Mouse (Mus musculus) myocyte (in vitro differentiated cells): ENCODE results near the gene Acot6. TPM values are rescaled to one million over a fixed set of nuclear protein-coding genes. Genes with fewer than 3 reads are reported as not detected.

Experiments used
- H3K27me3 ChIP-seq: one replicate; pipeline ENCODE4 v1.6.1; 2011; ENCODE audit not compliant: control insufficient read depth, insufficient read depth, insufficient read length
- H3K36me3 ChIP-seq: one replicate; pipeline ENCODE4 v1.6.1; 2011; ENCODE audit not compliant: control insufficient read depth, insufficient read depth
- H3K4me2 ChIP-seq: one replicate; pipeline ENCODE4 v1.6.1; 2011; ENCODE audit warnings: low read depth, control low read depth
- H3K4me3 ChIP-seq: one replicate; pipeline ENCODE4 v1.5.1; 2011; ENCODE audit warnings: mild to moderate bottlenecking, control low read depth, moderate library complexity
- H3K79me2 ChIP-seq: one replicate; pipeline ENCODE4 v1.6.1; 2011; ENCODE audit not compliant: control insufficient read depth, insufficient read depth
- H3ac ChIP-seq: one replicate; pipeline ENCODE4 v1.6.1; 2011; ENCODE audit not compliant: control insufficient read depth, insufficient read length
- CEBPB ChIP-seq: IDR thresholded peaks from 2 replicates; pipeline ENCODE4 v1.6.1; 2011; ENCODE audit warnings: mild to moderate bottlenecking, moderate library complexity; ENCODE audit not compliant: poor library complexity, insufficient read depth, severe bottlenecking
- E2F4 ChIP-seq: IDR thresholded peaks from one replicate; pipeline ENCODE4 v1.6.1; 2011; ENCODE audit warnings: mild to moderate bottlenecking, control low read depth, moderate library complexity; ENCODE audit not compliant: insufficient read depth
- MAX ChIP-seq: IDR thresholded peaks from one replicate; pipeline ENCODE4 v1.6.1; 2011; ENCODE audit warnings: low read depth, mild to moderate bottlenecking, control low read depth
- MYOD1 ChIP-seq, 3 experiments: IDR thresholded peaks; one replicate each; pipeline ENCODE4 v1.6.1; 2011; ENCODE audit warnings: control low read depth in 2 of 3, low read depth in 2 of 3, mild to moderate bottlenecking in 2 of 3, moderate library complexity in 1 of 3; ENCODE audit not compliant: insufficient read length in 2 of 3, control insufficient read depth in 1 of 3
- MYOG ChIP-seq, 3 experiments: IDR thresholded peaks; one replicate each; pipeline ENCODE4 v1.6.1; 2011; ENCODE audit warnings: control low read depth in 2 of 3, low read depth in 2 of 3, mild to moderate bottlenecking in 2 of 3; ENCODE audit not compliant: insufficient read length in 2 of 3, control insufficient read depth in 1 of 3, insufficient read depth in 1 of 3
- POLR2A ChIP-seq: IDR thresholded peaks from one replicate; pipeline ENCODE4 v1.6.1; 2011; ENCODE audit warnings: low read depth, mild to moderate bottlenecking, control low read depth, moderate library complexity; ENCODE audit not compliant: insufficient read length
- POLR2AphosphoS2 ChIP-seq: IDR thresholded peaks from one replicate; pipeline ENCODE4 v1.6.1; 2011; ENCODE audit warnings: low read depth, control low read depth; ENCODE audit not compliant: insufficient read length
- REST ChIP-seq: IDR thresholded peaks from one replicate; pipeline ENCODE4 v1.6.1; 2011; ENCODE audit warnings: mild to moderate bottlenecking, control low read depth, moderate library complexity; ENCODE audit not compliant: insufficient read depth, insufficient read length
- SRF ChIP-seq: IDR thresholded peaks from one replicate; pipeline ENCODE4 v1.6.1; 2011; ENCODE audit warnings: low read depth; ENCODE audit not compliant: control insufficient read depth, insufficient read length
- TCF12 ChIP-seq: IDR thresholded peaks from one replicate; pipeline ENCODE4 v1.6.1; 2011; ENCODE audit warnings: mild to moderate bottlenecking, control low read depth; ENCODE audit not compliant: poor library complexity, insufficient read depth, severe bottlenecking
- TCF3 ChIP-seq: IDR thresholded peaks from one replicate; pipeline ENCODE4 v1.6.1; 2011; ENCODE audit warnings: low read depth, control low read depth; ENCODE audit not compliant: insufficient read length
- USF1 ChIP-seq: IDR thresholded peaks from one replicate; pipeline ENCODE4 v1.6.1; 2011; ENCODE audit warnings: low read depth, mild to moderate bottlenecking, control low read depth, moderate library complexity
- polyA plus RNA-seq: library from polyadenylated mRNA; unstranded; fragments of >200 nt; fragmentation: generic; extraction: Trizol; gene quantifications from one replicate; pipeline ENCODE4 v1.2.1, GENCODE M21; 2012; ENCODE audit warnings: missing spikeins

The Acot6 gene
- polyA plus RNA-seq, 1 experiment: 1.2 TPM

DNA sequence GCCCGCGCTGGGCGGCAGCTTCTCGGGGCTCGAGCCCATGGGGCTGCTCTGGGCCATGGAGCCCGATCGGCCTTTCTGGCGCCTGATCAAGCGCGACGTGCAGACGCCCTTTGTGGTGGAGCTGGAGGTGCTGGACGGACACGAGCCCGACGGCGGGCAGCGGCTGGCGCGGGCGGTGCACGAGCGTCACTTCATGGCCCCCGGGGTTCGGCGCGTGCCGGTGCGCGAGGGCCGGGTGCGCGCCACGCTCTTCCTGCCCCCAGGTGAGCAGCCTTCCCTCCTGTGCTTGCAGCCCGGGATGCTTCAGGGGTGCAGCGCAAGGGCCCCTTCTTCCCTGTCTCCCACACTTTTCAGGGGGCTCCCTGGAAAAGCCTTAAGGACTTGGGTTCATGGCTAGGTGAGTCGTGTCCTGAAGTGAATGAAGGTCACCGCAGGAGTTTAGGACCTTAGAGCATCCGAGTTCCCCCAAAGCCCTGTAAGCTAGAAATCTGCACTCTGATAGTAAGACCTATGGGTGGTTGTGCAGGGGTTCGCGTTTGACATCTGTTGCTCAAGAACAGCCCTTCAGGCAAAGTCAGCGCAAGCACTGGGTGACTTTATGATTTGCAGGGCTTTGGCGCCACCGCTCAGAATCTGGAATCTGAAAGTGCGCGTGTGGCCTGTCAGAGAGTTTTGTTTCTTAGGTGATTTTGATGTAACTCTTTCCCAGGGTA is 46.6 kb upstream of the Acot6 start:
- Histone ChIP-seq H3K4me3 (no peak overlapping the region), H3K36me3 (no peaks in the 10 kb centered on the region), H3ac (no peak overlapping the region), H3K4me2 (no peak overlapping the region), H3K79me2 (no peaks in the 10 kb centered on the region), H3K27me3 (no peaks in the 10 kb centered on the region)
- no peak for TF ChIP-seq POLR2A

- Histone ChIP-seq H3K27me3 (peaks cover 6% of the 10 kb centered on the region), H3K4me3 (no peak overlapping the region), H3K4me2 (no peak overlapping the region), H3K36me3 (no peaks in the 10 kb centered on the region), H3ac (no peak overlapping the region), H3K79me2 (no peaks in the 10 kb centered on the region)
- TF ChIP-seq CEBPB (no peak), MAX (no peak), POLR2A (no peak), TCF12 (no peak), SRF (no peak)
Observed at GRCm38 (mm10) chr12:84060946-84061345, 39.5 kb upstream of the Acot6 start.

DNA sequence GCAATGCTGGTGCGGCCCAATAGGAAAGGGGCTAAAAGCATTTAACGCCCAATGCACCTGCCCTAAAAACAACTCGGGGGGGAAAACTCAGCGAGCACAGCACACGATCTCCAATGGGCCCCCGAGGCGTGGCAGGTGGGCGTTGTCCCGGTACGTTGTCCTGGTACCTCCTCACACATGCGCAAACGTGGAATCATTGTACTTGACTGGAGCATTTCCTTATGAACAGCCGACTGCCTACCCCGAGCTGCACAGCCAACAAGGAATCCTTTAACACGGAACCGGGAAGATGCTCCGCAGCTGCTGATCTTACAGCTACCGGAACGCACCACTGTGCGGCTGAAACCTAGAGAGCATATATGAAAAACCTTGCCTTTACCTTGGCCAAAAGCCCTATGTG is 38.1 kb upstream of the Acot6 start:
- no peak for TF ChIP-seq REST
- no peak for TF ChIP-seq E2F4
- TF ChIP-seq USF1: no peak
- no peak for TF ChIP-seq POLR2A
- TF ChIP-seq MYOD1 (IDR thresholded peaks at IDR 0.05; ENCODE audit: control insufficient read depth in 1 of 3, insufficient read length in 2 of 3, low read depth in 2 of 3): no peak
- no peak for TF ChIP-seq POLR2AphosphoS2
- no peak for TF ChIP-seq CEBPB
- TF ChIP-seq MAX: no peak
- no peak for TF ChIP-seq SRF
- no peak for TF ChIP-seq MYOG (IDR thresholded peaks at IDR 0.05; ENCODE audit: control insufficient read depth in 1 of 3, insufficient read depth in 1 of 3, insufficient read length in 2 of 3, low read depth in 2 of 3)
- TF ChIP-seq TCF3: no peak
- no peak for TF ChIP-seq TCF12
- Histone ChIP-seq H3K27me3 (peaks cover 11% of the 10 kb centered on the region), H3K79me2 (no peaks in the 10 kb centered on the region)

DNA sequence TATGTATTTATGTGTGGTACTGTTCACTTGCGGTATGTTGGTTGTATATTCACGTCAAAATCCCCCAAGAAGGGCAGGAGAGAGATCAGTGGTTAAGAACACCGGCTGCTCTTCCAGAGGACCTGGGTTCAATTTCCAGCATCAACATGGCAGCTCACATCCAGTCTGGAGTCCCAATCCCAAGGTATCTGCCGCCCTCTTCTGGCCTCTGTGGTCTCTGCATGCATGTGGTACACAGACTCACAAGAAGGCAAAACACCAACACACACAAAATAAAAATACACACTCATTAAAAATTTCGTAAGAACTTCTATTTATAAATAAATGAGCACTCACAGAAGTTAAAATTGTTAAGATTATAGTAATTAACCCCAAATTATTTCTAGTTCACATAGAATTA is 37.2 kb upstream of the Acot6 start:
- H3K4me3 ChIP-seq: no peak overlapping the region
- no peak overlapping the region for H3K4me2 ChIP-seq
- H3ac ChIP-seq: no peak overlapping the region
- no peak for TF ChIP-seq TCF3
- TF ChIP-seq MYOD1 (IDR thresholded peaks at IDR 0.05; ENCODE audit: control insufficient read depth in 1 of 3, insufficient read length in 2 of 3, low read depth in 2 of 3): no peak
- TF ChIP-seq REST: no peak
- no peak for TF ChIP-seq POLR2A
- peaks cover 16% of the 10 kb centered on the region for H3K27me3 ChIP-seq
- no peaks in the 10 kb centered on the region for H3K79me2 ChIP-seq
- no peaks in the 10 kb centered on the region for H3K36me3 ChIP-seq

More for the DNA sequence above, 38.1 kb upstream of the Acot6 start:
- Histone ChIP-seq H3K4me3 (no peak overlapping the region), H3K4me2 (no peak overlapping the region), H3K36me3 (no peaks in the 10 kb centered on the region), H3ac (no peak overlapping the region)

DNA sequence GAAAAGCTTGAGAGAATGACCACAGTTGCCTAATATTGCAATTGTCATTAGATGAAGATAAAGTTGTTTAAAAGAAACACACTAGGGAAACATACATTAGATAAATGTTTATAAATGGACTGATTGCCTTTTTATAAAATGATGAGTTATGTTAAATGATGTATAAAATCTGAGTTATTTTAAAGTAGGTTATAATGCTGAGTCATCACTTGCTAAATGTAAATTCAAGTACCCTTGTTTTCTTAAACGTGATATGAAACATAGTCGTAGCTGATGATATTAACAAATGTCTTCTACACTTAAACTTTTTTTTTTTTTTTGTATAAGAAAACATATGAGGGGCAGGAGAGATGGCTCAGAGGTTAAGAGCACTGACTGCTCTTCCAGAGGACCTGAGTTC is 36.6 kb upstream of the Acot6 start:
- Histone ChIP-seq H3ac (no peak overlapping the region), H3K27me3 (peaks cover 22% of the 10 kb centered on the region), H3K4me3 (no peak overlapping the region), H3K4me2 (no peak overlapping the region), H3K36me3 (no peaks in the 10 kb centered on the region), H3K79me2 (no peaks in the 10 kb centered on the region)
- TF ChIP-seq POLR2AphosphoS2: no peak
- no peak for TF ChIP-seq E2F4
- no peak for TF ChIP-seq SRF
- no peak for TF ChIP-seq TCF12
- no peak for TF ChIP-seq MAX
- TF ChIP-seq TCF3: no peak
- no peak for TF ChIP-seq POLR2A
- TF ChIP-seq CEBPB: no peak
- TF ChIP-seq MYOG (IDR thresholded peaks at IDR 0.05; ENCODE audit: control insufficient read depth in 1 of 3, insufficient read depth in 1 of 3, insufficient read length in 2 of 3, low read depth in 2 of 3): no peak
- no peak for TF ChIP-seq MYOD1 (IDR thresholded peaks at IDR 0.05; ENCODE audit: control insufficient read depth in 1 of 3, insufficient read length in 2 of 3, low read depth in 2 of 3)
- no peak for TF ChIP-seq USF1
- no peak for TF ChIP-seq REST
